Mouse (Mus musculus) kidney, embryonic 16.5 days (tissue): ENCODE measurements around the gene Adamtsl3. TPM values are rescaled to one million over a fixed set of nuclear protein-coding genes. Genes with fewer than 3 reads are reported as not detected.
A peak's percentile ranks its signal among the peaks of the same experiment; 100 is the strongest.

Experiments used
- ATAC-seq: fragments of 200-750 bp; cut with Nextera tagmentation; 2 replicates; pipeline ENCODE4 v1.8.0; 2017; ENCODE audit warnings: moderate TSS enrichment; ENCODE audit not compliant: low FRiP score, low TSS enrichment
- H3K27ac ChIP-seq: fragments of 300-500 bp; sonication (generic); 2 replicates; pipeline ENCODE4 v1.5.1; 2014; ENCODE audit warnings: low read length
- H3K27me3 ChIP-seq: fragments of 300-500 bp; sonication (generic); 2 replicates; pipeline ENCODE4 v1.6.1; 2014; ENCODE audit warnings: low read length, control low read depth, mixed read lengths; ENCODE audit not compliant: insufficient read depth
- H3K36me3 ChIP-seq: fragments of 300-500 bp; sonication (generic); 2 replicates; pipeline ENCODE4 v1.6.1; 2014; ENCODE audit warnings: low read length, control low read depth, mixed read lengths; ENCODE audit not compliant: insufficient read depth
- H3K4me1 ChIP-seq: fragments of 300-500 bp; sonication (generic); 2 replicates; pipeline ENCODE4 v1.6.1; 2014; ENCODE audit warnings: low read length, control low read depth, mixed read lengths; ENCODE audit not compliant: insufficient read depth
- H3K4me2 ChIP-seq: fragments of 300-500 bp; sonication (generic); replicated peaks from 2 replicates; pipeline ENCODE4 v1.6.1; 2014; ENCODE audit warnings: low read depth, low read length
- H3K4me3 ChIP-seq: fragments of 300-500 bp; sonication (generic); 2 replicates; pipeline ENCODE4 v1.5.1; 2014; ENCODE audit warnings: mild to moderate bottlenecking, low read length
- H3K9ac ChIP-seq: fragments of 300-500 bp; sonication (generic); replicated peaks from 2 replicates; pipeline ENCODE4 v1.6.1; 2014; ENCODE audit warnings: low read length
- H3K9me3 ChIP-seq: fragments of 300-500 bp; sonication (generic); 2 replicates; pipeline ENCODE4 v1.6.1; 2016; ENCODE audit warnings: low read length, control low read depth
- WGBS: fragments of 180-500 bp; shearing (Covaris S2); extraction: QIAGEN DNeasy Blood & Tissue Kit; methylation state at CpG from one replicate; pipeline ENCODE4 v1.1.7; 2014; 5-methylcytosine and 5-hydroxymethylcytosine counted together
- polyA plus RNA-seq: library from polyadenylated mRNA; unstranded; fragments of >200 nt; fragmentation: Nextera tagmentation; extraction: Ambion mirVana; gene quantifications from 2 replicates; pipeline ENCODE4 v1.2.1, GENCODE M21; 2015

Gene Adamtsl3
- polyA plus RNA-seq = 0.47 and 0.72 TPM in 2 replicates

- peaks cover 55% of the 10 kb centered on the region for H3K27me3 ChIP-seq
- peak; percentile 59 for ATAC-seq
- no peaks in the 10 kb centered on the region for H3K36me3 ChIP-seq
- peak within 1 kb of the TSS; percentile 53 for H3K4me3 ChIP-seq
- peak within 1 kb of the TSS; percentile 19; the same call in 1 of the 2 replicates for H3K9ac ChIP-seq
- H3K27ac ChIP-seq = no peak within 1 kb of the TSS
- peaks cover 14% of the 10 kb centered on the region for H3K4me1 ChIP-seq
- H3K9me3 ChIP-seq = peaks cover 3% of the 10 kb centered on the region; the same call in 1 of the 2 replicates
- peak within 1 kb of the TSS; percentile 84 for H3K4me2 ChIP-seq
- under 1% methylated on average over 74 of the region's 95 CpGs for WGBS
Observed at GRCm38 (mm10) chr7:82335211-82336121, at the start of gene Adamtsl3. Gene Adamtsl3 (plus strand): TSS chr7:82335694.

- Histone ChIP-seq H3K36me3 (no peaks in the 10 kb centered on the region), H3K27ac (no peak overlapping the region), H3K9ac (no peak overlapping the region), H3K27me3 (no peaks in the 10 kb centered on the region), H3K4me2 (no peak overlapping the region), H3K4me1 (no peaks in the 10 kb centered on the region), H3K9me3 (no peaks in the 10 kb centered on the region), H3K4me3 (no peak overlapping the region)
- ATAC-seq = no peak
- 90% methylated on average over 2 of the region's 2 CpGs for WGBS
Observed at GRCm38 (mm10) chr7:82287242-82287641, 48.3 kb upstream of the Adamtsl3 start.

- Histone ChIP-seq H3K36me3 (no peaks in the 10 kb centered on the region), H3K4me2 (no peak overlapping the region), H3K9me3 (no peaks in the 10 kb centered on the region), H3K27me3 (no peaks in the 10 kb centered on the region), H3K27ac (no peak overlapping the region), H3K4me3 (no peak overlapping the region), H3K4me1 (no peaks in the 10 kb centered on the region), H3K9ac (no peak overlapping the region)
- WGBS = 70% methylated on average over 7 of the region's 7 CpGs
- no peak for ATAC-seq
Observed at GRCm38 (mm10) chr7:82293441-82293840, 42.1 kb upstream of the Adamtsl3 start.

- H3K9ac ChIP-seq = no peak overlapping the region
- WGBS = 88% methylated on average over 10 of the region's 10 CpGs
- ATAC-seq = no peak
- no peak overlapping the region for H3K4me3 ChIP-seq
- H3K9me3 ChIP-seq = no peaks in the 10 kb centered on the region
- no peak overlapping the region for H3K4me2 ChIP-seq
- no peak overlapping the region for H3K27ac ChIP-seq
- H3K27me3 ChIP-seq = no peaks in the 10 kb centered on the region
- H3K36me3 ChIP-seq = no peaks in the 10 kb centered on the region
- no peaks in the 10 kb centered on the region for H3K4me1 ChIP-seq
Observed at GRCm38 (mm10) chr7:82294083-82294482, 41.4 kb upstream of the Adamtsl3 start.

DNA sequence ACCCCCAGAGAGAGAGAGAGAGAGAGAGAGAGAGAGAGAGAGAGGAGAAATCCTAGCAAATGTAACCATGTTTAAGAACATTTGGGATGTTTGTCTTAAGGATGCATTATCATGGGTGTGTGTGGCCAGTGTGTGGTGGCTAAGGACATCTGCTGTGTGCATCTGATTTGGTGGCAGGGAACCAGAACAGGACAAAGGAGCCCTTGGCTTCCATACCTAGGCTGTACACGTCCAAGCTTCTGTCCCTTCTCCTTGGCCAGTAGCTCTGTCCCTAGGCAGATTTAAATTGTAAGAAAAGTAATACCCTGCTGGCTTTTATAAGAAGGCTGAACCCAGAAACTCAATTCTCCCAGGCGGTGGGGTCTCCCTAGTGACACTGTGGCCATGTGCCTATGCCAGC, 40.9 kb upstream of the Adamtsl3 start:
- no peaks in the 10 kb centered on the region for H3K27me3 ChIP-seq
- no peak overlapping the region for H3K9ac ChIP-seq
- no peaks in the 10 kb centered on the region for H3K4me1 ChIP-seq
- H3K4me2 ChIP-seq = no peak overlapping the region
- H3K36me3 ChIP-seq = no peaks in the 10 kb centered on the region
- no peak overlapping the region for H3K27ac ChIP-seq
- no peak for ATAC-seq
- H3K4me3 ChIP-seq = no peak overlapping the region
- H3K9me3 ChIP-seq = no peaks in the 10 kb centered on the region
- WGBS = 67% methylated on average over 2 of the region's 2 CpGs

- Histone ChIP-seq H3K27me3 (no peaks in the 10 kb centered on the region), H3K27ac (no peak overlapping the region), H3K4me2 (no peak overlapping the region), H3K4me1 (no peaks in the 10 kb centered on the region), H3K36me3 (no peaks in the 10 kb centered on the region), H3K9me3 (no peaks in the 10 kb centered on the region), H3K4me3 (no peak overlapping the region), H3K9ac (no peak overlapping the region)
- 75% methylated on average over 4 of the region's 4 CpGs for WGBS
- no peak for ATAC-seq
Observed at GRCm38 (mm10) chr7:82308398-82308797, 27.1 kb upstream of the Adamtsl3 start.

DNA sequence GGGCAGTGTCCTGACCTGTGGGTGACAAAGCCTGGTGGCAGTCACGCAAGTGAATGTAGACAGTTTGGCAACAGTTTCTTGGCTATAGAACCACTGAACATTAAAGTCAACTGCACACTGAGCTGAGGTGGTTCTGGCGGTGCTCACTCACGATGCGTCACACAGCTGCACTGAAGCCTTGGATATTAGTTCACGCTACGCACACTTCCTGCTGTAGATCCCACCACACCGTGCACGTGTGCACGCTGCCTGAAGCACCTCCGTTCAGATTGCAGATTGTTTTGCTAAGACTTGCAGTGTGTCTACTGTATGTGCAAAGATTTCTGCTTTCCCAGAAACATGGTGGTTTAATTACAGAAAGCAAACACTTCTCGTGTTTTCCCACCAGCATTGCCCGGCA, 17.0 kb upstream of the Adamtsl3 start:
- Histone ChIP-seq H3K9ac (no peak overlapping the region), H3K9me3 (no peaks in the 10 kb centered on the region), H3K27ac (no peak overlapping the region), H3K4me2 (no peak overlapping the region), H3K36me3 (no peaks in the 10 kb centered on the region), H3K4me3 (no peak overlapping the region), H3K4me1 (no peaks in the 10 kb centered on the region), H3K27me3 (no peaks in the 10 kb centered on the region)
- ATAC-seq = no peak
- WGBS = 74% methylated on average over 12 of the region's 12 CpGs

- Histone ChIP-seq H3K9me3 (peaks cover 3% of the 10 kb centered on the region; the same call in 1 of the 2 replicates), H3K4me3 (no peak overlapping the region), H3K9ac (no peak overlapping the region), H3K4me1 (no peaks in the 10 kb centered on the region), H3K4me2 (no peak overlapping the region), H3K27ac (no peak overlapping the region), H3K27me3 (no peaks in the 10 kb centered on the region), H3K36me3 (no peaks in the 10 kb centered on the region)
- no peak for ATAC-seq
- WGBS = 76% methylated on average over 1 of the region's 1 CpGs
Observed at GRCm38 (mm10) chr7:82326616-82327015, 8.9 kb upstream of the Adamtsl3 start.

- no peak overlapping the region for H3K4me2 ChIP-seq
- peaks cover 3% of the 10 kb centered on the region; the same call in 1 of the 2 replicates for H3K9me3 ChIP-seq
- ATAC-seq = no peak
- WGBS = 40% methylated on average over 4 of the region's 4 CpGs
- no peaks in the 10 kb centered on the region for H3K4me1 ChIP-seq
- H3K9ac ChIP-seq = no peak overlapping the region
- no peak overlapping the region for H3K27ac ChIP-seq
- no peaks in the 10 kb centered on the region for H3K36me3 ChIP-seq
- no peak overlapping the region for H3K4me3 ChIP-seq
- no peaks in the 10 kb centered on the region for H3K27me3 ChIP-seq
Observed at GRCm38 (mm10) chr7:82327201-82327600, 8.3 kb upstream of the Adamtsl3 start.

DNA sequence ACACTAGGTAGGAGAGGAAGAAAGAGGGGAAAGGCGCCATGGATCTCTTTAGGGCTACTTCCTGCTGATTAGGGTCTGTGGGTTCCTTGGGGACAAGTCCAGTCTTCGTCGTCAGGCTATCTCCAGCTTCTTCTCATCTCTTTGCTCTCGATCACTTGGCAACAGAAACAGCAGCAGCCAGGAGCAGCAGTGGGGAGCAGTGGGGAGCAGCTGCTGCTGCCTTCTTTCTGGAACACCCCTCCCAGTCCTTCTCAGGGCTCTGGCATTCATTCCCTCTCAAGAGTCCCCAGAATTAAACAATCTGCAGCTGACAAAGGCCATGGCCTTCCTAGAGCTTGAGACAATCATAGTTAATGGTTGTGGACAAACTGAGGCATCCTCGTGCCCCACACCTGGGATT, 7.6 kb upstream of the Adamtsl3 start:
- peaks cover 3% of the 10 kb centered on the region; the same call in 1 of the 2 replicates for H3K9me3 ChIP-seq
- no peak overlapping the region for H3K4me3 ChIP-seq
- no peaks in the 10 kb centered on the region for H3K36me3 ChIP-seq
- H3K27me3 ChIP-seq = 0 out of 2 replicates have a peak, but pooled peaks cover 2% of the 10 kb centered on the region
- H3K27ac ChIP-seq = no peak overlapping the region
- no peak overlapping the region for H3K9ac ChIP-seq
- H3K4me1 ChIP-seq = no peaks in the 10 kb centered on the region
- 60% methylated on average over 5 of the region's 5 CpGs for WGBS
- no peak for ATAC-seq
- H3K4me2 ChIP-seq = no peak overlapping the region
